Mouse (Mus musculus): ENCODE data around the gene Zeb2.

Zeb2 gene

DNA sequence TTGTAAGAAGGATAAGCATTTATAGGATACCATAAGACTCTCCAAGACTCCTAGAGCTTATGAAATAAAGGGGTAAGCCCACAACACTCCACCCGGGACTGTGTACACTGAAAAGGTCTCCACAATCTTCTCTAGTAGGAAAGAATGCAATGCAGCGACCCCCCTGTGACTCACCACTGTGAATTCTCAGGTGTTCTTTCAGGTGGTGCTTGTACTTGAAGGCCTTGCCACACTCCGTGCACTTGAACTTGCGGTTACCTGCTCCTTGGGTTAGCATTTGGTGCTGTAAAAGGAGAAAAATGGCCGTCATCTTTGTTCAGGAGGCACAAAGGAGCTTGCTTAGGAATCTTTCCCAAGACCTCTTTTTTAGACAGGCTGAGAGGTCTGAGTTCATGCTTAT, 118.5 kb downstream of the Zeb2 start:
- no peak for DNase-seq (ENCODE audit: low spot score in 2 of 2)

DNA sequence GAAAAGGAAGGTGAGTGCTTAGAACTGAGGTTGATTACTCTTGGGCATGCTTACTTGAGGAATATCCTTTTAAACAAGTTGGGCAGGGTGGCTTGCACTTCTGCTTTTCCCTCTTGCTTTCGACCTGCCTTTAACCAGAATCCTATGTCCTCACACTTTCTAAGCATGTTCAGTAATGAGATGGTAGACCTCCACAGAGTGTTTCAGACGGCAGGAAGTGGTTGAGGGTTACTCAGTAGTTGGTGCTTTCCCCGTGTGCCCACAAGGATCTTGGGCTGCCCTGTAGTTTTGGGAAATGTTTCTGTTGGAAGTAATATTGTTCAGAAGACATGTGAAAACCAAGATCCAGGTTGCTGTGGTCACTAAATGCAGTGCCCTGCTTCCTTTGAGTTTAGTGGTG, 135.5 kb downstream of the Zeb2 start:
- no peak for DNase-seq (ENCODE audit: low spot score in 2 of 2)

DNA sequence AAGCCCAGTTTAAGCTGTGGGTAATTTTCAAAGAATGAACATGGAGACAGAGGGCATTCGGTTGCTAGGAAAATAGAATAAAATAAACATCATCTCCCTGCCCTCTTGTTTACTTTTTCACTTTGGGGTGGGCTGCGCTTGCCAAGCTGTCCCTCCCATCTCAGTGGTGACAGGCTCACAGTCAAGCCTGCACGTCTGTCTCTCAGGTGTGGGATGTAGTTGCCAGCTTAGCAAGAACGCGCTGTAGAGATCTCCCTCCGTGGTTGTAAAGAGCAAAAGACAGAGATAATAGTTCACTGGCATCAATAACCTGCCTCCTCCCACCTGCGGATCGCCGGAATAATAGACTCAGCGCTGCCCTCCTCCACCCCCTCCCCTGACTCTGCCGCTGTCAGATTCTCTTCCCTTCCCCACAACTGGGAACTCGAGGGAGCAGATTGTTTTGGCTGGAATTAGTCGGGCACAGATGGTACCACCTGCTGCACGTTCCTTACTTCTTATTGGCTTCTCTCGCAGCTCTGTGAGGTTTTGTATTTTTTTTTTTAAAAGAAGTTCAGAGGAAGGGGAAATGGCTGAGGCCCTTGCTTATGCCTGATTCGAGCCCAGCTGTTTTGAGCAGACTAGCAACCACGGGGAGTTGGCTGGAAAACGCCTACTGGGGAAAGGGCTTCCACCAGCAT, 138.0 kb downstream of the Zeb2 start:
- peak; percentile 43 to 48 for DNase-seq (ENCODE audit: low spot score in 2 of 2)

DNA sequence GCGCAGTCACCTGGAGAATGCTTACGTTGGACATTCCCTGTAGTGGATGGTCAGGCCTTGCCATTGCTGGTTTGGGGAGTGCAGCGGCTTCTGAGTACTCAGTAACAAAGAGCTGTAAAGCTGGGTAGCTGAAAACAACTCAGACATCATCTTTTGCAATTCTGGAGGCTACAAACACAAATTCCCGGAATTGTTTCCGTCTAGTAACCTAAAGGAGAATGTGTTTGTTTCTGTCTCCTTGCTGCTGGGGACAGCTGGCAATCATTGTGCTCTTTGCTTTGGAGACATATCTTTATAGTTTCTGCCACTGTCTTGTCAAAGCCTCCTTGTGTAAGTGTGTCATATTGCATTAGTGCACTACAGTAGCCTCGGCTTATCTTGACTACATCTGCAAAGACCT, 139.2 kb downstream of the Zeb2 start:
- DNase-seq (ENCODE audit: low spot score in 2 of 2), result no peak

DNA sequence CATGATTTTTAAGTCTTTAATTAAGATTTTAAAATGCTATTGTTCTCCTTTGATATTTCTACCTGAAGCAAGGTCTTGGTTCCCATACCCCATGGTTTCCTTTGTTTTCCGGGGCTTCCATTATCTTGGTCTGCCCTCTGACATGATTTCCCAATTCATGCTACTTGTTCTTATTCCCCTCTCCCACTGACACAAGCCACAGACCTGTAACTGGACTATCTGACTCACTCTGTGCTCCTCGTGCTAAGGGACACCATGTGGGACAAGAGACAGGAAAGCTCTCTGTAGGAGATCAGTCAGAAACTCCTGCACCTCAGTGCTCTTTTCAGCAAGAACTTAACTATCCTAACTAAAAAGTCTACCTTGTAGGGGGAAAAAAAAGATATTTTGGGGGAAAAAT, 139.6 kb downstream of the Zeb2 start:
- DNase-seq (ENCODE audit: low spot score in 2 of 2), result no peak

DNA sequence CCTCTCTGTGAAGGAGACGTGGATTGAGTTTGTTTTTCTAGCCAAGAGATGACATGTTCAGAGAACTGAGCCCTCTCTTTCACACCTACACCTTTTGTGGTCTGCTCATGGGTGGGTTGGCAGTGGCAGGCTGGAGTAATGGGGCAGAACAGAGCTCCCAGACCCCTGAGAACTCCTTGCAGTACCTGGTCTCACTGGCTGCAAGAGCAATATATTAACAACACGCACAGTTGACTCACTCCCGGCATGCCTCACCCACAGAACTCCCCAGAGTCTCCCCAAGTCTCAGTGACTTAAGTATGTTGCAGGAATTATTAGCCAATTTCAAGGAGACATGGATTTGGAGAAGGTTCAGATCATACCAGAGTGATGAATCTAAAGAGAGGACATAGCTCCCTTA, 140.1 kb downstream of the Zeb2 start:
- DNase-seq (ENCODE audit: low spot score in 2 of 2), result no peak

DNA sequence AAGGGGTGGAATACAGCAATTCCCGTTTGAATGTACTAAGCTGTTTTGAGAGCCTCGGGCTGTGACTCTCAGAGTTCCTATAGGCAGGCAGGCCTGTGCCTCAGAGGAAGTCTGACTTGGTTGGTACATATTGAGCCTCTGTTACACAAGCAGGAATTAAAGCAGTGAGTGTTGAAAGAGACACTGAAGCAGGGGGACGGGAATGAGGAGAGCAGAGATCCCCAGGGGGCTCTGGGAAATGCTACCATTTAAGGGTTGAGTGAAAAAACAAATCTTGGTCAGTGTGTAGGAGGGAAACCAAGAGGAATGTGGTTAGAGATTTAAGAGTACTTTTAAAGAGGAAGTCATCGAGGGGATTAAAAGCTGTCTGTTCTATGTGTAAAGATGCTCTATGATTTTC, 140.7 kb downstream of the Zeb2 start:
- no peak for DNase-seq (ENCODE audit: low spot score in 2 of 2)

DNA sequence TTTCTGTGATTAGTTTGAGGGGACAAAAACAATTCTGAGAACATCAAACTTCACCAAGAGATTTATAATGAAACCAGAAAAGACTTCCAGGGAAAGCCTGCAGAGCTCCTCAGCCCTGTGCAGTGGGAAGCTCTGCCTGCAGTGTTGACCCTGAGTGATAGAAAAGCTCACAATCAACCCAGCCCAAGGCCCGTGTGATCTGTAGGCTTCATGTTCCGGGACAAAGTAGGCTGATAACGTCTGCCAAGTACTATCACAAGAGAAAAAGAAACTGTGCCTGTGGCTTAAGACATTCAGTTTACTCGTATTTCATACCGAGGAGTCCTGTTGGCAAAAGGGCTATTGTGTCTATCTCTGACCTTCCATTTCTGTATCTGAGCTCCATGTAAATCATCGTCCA, 143.4 kb downstream of the Zeb2 start:
- no peak for DNase-seq (ENCODE audit: low spot score in 2 of 2)

DNA sequence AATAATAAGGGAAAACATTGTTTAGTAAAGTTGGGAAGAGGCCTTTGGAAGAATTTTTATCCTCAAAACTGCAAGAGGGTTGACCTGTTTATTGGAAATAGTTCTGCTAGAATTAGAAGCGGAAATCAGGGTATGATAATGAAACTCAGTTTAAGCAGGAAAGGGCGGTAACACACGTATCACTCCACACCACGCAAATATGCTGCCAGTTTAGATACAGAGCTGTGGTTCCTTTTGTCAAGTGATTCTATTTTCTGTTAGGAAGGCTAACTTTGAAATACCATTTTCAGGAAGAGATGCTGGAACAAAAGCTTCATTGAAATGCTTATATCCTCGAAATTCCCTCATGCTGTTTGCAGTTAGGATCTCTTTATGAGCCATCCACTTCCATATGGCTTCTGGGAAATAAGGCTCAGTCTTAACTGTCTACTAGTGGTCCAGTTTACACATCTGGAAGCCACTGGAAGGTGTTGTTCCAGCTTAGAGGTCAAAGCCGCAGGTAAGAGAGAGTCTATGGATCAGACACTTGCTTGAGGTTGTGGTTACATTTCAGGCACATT, 147.0 kb downstream of the Zeb2 start:
- no peak for DNase-seq (ENCODE audit: low spot score in 2 of 2)

DNA sequence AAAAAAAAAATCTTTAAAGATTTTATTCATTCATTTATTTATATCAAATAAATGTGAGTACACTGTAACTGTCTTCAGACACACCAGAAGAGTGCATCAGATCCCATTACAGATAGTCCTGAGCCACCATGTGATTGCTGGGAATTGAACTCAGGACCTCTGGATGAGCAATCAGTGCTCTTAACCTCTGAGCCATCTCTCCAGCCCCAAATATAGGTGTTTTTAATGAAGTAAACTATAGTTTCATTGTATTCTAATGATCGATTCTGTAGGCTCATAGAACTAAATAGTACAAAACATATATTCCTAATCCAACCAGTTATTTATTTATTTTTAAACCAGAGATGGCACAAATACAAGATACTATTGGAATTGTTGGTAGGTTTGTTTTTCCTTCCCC, 147.6 kb downstream of the Zeb2 start:
- DNase-seq (ENCODE audit: low spot score in 2 of 2), result no peak

DNA sequence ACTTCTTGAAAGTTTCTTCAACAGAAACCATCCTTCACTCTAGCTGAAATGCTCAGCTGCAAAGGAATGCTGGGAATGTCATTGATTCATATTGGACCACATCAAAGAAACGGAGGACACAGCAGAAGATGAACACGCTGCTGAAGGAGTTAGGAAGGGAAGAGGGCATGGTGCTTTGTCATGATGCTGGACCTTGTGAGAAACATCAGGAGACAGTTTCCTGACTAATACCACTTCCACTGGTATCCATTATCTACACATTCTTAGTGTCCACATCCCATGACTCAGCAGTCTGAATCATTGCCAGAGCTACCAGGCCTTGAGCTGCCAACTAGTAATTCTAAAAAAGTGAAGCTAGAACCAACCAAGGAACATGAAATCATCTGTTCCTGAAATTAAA, 148.0 kb downstream of the Zeb2 start:
- no peak for DNase-seq (ENCODE audit: low spot score in 2 of 2)

DNA sequence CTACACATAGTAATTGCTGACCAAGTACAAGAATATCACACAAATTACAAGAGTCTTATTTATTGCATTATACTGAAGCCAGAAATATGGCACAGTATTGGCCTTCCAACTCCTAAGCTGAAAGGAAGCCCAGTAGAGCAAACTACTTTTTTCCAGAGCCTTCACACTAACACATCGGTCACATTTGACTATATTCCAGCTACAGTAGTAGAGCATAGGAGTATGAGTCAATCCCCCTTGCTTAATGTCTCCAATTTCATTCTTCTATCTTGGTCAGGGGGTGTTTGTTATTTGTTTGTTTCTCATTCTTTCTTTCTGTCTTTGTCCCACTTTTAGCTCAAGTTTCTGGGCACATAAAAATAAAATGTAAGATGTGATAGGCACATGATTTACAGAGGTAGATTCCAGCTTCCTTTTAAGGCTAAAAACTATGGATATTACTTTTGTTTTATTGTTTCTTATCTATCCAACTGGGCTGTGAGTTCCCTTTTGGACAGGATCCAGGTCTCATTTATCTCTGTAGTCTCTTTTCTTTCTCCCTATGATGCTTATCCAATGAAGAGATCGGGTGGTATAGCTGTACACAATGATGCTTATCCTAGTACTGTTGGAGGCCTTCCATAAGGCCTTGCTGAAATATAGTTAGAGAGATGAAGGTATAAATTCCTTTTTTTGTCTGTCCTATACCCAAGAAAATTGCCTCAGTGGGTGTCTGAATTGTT, 151.2 kb downstream of the Zeb2 start:
- no peak for DNase-seq (ENCODE audit: low spot score in 2 of 2)

DNA sequence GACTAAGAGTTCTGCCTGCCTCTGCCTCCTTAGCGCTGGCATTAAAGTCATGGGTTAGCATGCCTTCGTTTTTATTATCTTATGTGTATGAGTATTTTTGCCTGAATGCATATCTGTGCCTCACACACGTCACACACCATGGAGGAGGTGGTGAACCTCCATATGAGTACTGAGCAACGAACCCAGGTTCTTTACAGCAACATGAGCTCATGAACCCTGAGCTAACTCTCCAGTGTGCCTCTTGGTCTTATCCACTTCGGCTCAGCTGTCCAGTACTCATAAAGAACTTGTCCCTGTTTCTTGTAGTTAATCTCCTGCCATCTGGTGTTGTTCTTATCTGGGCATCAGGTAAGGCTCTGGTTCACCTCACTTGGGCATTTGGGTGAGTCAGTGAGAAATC, 154.6 kb downstream of the Zeb2 start:
- no peak for DNase-seq (ENCODE audit: low spot score in 2 of 2)

DNA sequence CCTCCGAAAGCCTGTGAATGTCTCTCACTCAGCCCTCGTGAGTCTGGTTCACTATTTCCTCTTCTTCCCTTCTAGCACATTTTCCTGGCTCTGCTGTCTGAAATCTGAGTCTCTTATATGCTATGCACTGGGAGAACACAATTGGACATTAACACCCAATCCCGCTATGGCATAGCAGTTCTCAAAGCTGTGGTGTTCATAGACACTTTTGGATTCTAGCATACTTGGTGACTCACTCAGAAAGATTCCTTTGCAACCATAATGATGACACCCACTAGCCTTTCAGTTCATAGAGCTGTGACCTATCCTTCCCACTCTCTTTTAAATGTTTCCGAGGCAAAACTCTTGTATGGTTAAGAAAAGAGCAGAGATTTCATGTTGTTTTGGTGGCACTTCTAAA, 156.0 kb downstream of the Zeb2 start:
- DNase-seq (ENCODE audit: low spot score in 2 of 2), result no peak

DNA sequence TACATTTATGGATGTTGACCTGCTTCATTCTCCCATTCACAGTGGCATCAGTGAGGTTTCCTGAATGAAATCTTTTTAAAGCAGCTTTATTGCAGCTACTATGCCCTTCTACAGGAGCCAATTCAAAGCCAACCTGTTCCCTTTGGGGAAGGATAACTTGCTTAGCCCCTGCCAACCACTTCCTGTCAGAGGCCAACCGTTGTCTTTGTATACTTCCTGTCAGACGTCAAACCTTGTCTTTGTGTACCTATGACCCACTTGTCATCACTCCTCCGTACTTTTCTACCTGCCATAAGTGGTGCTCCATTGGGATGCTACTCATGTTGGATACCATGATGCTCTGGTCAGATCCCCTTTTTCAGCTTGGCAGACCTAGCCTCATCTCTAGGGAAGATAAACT, 156.6 kb downstream of the Zeb2 start:
- DNase-seq (ENCODE audit: low spot score in 2 of 2), result no peak

DNA sequence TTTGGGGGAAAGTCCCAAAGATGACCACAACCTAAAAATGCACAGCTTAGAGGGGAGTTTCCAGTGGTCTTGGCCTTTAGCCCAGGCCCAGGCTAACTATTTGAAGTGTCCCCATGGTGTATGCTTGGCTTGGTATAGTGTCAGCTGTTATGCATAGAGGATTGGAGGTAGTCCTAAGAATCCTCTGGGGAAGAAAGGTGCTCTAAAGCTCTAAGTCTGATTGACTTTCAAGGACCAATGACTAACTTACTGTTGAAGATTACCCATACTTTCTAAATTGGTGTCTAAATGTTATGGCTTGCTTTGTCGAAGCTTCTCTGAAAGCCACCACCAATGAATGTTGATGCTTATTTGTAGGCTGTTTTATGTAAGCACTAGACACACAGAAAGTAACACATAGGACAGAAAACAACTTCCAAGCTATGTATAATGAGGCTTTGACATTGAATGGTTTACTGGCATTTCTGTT, 159.8 kb downstream of the Zeb2 start:
- DNase-seq (ENCODE audit: low spot score in 2 of 2), result no peak

DNA sequence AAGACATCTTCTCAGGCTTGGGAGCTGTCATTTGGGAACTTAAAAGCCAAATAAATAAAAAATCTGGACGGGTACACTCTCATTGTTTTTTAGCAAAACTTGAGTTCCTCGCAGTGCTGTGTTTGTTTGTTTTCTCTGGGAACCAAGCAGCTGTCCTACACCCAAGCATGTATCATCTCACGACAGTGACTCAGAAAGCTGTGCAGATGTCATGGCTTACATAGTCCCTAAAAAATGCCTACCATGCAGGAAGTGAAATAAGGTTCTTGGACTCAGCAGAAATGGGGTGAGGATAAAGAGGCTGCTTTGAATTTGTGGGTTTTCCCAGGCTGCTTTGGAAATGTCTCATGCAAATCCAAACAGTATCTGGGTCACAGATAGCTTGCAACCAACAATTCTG, 161.0 kb downstream of the Zeb2 start:
- no peak for DNase-seq (ENCODE audit: low spot score in 2 of 2)

DNA sequence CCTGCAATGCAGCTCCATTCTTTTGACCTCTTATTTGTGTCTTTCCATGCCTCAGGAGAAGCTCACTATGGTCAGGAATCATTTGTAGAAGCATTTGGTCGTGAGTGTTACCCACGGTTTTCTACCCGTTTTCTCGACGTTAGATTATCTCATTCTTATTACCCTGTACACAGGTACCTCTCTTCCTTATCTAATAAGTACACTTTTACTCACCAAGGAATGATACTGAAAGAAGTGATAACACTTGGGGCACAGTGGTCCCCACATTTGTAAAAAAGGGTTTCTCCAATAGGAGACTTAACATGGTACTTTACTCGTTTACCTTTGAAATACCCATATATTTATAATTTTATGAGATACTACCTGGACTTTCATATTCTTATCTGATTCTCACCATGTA, 161.7 kb downstream of the Zeb2 start:
- no peak for DNase-seq (ENCODE audit: low spot score in 2 of 2)

DNA sequence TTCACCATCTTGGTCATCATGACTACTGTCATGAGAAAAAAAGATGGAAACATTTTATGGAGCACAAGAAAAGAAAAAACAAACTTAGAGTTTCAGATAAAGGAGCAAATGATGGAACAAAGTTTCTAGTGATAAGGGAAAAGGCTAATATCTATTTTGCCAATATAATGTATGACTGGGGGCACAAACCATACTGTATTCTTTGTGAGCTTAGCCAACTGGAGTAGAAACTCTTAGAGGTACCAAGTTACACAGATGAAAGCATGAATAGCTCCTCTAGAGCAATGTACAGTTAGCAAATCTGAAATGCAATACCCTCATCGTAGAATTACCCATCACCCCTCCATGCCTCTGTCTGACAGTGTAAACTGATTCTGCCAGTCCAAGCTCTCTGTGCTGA, 163.0 kb downstream of the Zeb2 start:
- no peak for DNase-seq (ENCODE audit: low spot score in 2 of 2)

DNA sequence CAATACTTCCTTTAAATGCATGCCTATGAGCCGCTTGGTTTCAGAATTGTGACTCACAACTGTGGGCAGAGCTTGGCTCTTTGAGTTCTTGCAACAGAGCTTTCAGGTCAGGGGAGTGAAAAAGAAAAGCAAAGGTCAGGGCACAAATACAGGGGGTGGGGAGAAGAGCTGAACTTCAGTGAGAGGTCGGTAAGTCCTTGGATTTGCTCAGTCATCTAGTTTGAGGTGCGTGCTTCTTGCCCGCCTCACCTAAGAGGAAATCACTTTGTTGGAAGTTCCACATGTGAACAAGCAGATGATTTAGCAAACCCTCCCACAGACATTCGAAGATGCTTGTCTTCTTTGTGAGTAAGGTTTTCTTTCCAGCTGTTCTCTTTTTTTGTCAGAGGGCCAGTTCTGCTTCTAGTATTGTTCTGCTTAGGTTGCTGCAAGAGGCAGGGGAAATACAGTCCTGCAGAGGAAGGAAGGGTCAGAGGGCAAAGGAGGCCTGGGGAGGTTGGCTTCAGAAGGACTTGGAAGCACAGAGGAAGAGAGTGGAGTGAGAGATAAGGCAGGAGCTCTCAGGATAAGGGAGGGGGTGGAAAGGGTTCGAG, 164.3 kb downstream of the Zeb2 start:
- no peak for DNase-seq (ENCODE audit: low spot score in 2 of 2)

DNA sequence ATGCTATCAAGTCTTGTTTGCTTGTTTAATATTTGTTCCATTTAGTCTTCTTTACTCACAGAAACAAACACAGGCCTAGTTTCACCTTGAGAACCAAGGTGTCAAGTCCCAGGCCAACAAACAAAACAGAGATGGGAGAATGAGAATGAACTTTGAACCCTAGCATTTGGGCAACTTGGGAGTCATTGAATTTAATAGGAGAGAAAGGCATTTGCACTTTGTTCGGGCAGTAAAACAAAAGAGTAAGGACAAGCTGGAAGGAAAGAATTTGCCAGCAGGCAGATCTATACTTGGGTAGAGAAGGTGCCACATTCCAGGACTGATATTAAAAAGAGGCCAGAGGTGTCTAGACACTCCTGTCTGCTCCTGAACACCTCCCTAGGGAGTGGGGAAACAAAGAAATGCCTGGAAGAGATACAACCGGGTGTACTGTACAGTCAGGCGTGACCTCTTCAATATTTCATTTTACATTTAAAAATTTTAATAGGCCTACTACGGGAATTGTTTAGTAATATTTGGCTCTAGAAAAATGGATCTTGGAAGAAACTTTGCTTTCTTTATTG, 165.5 kb downstream of the Zeb2 start:
- DNase-seq (ENCODE audit: low spot score in 2 of 2), result no peak

DNA sequence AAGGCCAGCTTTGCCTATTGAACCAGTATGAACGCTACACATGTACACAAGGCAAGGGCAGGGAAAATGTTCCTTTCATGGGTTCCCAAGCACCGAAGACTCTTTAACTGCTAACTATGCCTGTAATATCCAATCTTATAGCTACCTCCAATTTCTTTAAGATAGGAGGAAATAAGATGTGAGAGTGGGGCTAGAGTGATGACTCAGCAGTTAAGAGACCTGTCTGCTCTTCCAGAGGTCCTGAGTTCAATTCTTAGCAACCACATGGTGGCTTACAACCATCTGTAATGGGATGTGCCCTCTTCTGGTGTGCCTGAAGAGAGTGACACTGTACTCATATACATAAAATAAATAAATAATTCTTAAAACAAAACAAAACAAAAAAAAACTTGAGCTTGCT, 172.5 kb downstream of the Zeb2 start:
- no peak for DNase-seq (ENCODE audit: low spot score in 2 of 2)

All from frontal cortex, postnatal 25 days (tissue).